Mouse (Mus musculus) heart, adult 18-20 months (tissue): ENCODE measurements around the gene Gbp7. TPM values are rescaled to one million over a fixed set of nuclear protein-coding genes. Genes with fewer than 3 reads are reported as not detected.
"Not testable (repeated sequence)": the region's sequence is repeated elsewhere in the genome, so short reads cannot be mapped to it uniquely, and the experiment has no call there.

Source experiments
- DNase-seq, 2 experiments: peaks; one replicate each; pipeline ENCODE4 v3.0.0; 2021 to 2022; ENCODE audit warnings: mixed read lengths in 1 of 2
- long read RNA-seq, 2 experiments: library from polyadenylated mRNA; stranded (forward); transcript quantifications; one replicate each; pipeline ENCODE4 v2.0.0; 2021
- total RNA-seq, 2 experiments: library from RNA; stranded (reverse); gene quantifications; 2 replicates each; pipeline ENCODE4 v1.2.3; 2021

The Gbp7 gene
- total RNA-seq, result 10 to 100 TPM in 1 of 2 experiments, 1 to 10 TPM in 1; 8.5 to 31.7 TPM
- long read RNA-seq, experiment 1, transcript Gbp7-202 (11 exons, 2,497 nt), result major isoform, 21 of 23 reads
- long read RNA-seq, experiment 1, partial matches to known transcripts, result 0 of 23 reads
- long read RNA-seq, experiment 1, other reads (novel, unspliced or antisense), result 2 of 23 reads
- long read RNA-seq, experiment 2, partial matches to known transcripts, result 0 of 2 reads
- long read RNA-seq, experiment 2, other reads (novel, unspliced or antisense), result 0 of 2 reads

DNA sequence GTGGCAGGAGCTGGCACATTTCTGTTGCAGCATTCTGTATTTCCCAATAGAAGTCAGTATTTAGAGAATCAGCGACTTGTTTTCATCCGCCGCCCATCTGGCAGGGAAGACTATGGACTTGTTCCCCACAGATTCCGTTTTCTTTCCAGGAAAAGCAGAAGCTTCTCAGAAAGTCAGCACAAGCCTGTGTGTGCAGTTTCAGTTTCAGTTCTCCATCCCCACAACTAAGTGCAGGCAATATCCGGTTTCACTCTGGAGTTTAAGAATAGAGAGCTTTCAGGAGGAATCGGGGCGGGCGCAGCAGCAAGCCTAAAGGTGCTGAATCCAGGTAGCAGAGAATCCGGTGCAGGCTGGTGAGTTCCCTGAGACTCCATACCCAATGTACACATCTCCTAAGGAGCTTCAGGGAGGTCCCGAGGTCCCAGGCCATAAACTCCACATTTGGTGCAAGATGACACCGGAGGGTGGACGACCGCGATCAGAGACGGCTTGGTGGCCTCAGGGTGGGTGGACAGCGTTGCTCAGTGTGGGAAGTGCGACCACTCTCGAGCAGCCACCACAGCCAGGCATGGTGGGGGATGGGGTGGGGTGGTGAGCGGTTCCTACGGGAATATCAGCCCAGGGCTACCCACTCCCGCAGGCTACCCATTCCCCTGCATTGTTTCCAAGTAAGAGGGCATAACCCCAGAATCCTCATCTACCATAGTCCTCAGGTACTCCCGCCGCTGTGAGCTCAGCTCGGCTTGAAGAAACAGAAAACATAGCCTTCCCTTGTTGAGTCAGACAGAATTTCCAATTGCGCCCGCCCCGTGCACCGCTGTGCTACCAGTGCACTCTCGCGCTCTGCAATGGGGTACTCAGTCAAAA lies at the start of gene Gbp7:
Gene Gbp7, plus strand, starts transcription at position 256 of the 867 bp plus-strand sequence.
- peak; percentile 83 to 90 for DNase-seq

- peak; percentile 77 to 89 for DNase-seq
Observed at GRCm38 (mm10) chr3:142490465-142490864, 39.7 kb upstream of the Gbp7 start.

DNA sequence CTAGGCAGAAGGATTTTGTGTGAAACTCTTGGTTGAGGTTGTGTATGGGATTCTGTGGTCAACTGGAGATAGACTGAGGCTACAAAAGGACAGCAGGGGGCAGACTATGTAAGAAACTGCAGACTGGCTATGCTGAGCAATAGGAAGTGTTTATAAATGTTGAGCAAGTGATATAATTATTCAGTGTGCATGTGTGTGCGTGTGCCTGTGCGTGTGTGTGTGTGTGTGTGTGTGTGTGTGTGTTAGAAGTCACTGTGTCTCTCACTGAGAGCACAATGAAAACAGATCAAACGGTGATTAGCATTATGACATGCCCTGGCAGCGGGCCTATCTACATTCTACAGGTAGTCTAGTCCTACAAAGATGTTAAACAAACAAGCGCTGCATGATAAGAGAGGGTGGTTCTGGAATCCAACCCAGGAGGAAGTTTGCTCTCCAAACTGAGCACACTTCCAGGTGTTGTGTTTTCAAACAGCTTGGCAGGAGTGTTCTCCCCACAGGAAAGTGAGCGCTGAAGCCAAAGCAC lies 36.5 kb upstream of the Gbp7 start, which contains the start of gene Gbp5:
Gene Gbp5, plus strand, starts transcription at position 443 of the 526 bp plus-strand sequence.
- peak; percentile 86 to 93 for DNase-seq

DNA sequence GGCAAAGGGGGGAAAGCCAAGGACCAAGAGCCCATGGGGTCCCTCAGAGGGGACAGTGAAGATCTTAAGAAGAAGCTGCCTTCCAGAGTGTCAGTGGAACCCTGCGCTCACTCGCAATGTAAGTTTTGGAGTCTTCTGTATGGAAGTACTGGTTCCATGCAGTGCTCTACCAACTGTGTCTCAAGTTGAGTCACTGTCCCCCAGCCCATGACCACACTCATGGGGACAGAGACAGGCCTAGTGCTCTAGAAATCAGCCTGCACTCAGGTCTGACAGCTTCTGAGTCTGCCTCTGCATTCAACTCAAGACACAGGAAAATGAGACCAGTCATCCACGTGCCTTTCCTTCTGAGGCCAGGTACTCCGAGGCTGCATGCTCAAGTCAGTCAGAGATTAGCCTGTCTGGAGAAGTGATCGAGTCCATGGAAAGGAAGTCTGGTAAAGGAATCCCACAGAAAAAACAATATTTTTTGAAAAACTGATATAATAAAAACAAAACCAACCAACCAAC lies 34.9 kb upstream of the Gbp7 start:
- DNase-seq, result peak in 1 of 2 experiments; percentile 13

- DNase-seq, result peak; percentile 56 to 71
Observed at GRCm38 (mm10) chr3:142496113-142497101, 33.7 kb upstream of the Gbp7 start.

DNA sequence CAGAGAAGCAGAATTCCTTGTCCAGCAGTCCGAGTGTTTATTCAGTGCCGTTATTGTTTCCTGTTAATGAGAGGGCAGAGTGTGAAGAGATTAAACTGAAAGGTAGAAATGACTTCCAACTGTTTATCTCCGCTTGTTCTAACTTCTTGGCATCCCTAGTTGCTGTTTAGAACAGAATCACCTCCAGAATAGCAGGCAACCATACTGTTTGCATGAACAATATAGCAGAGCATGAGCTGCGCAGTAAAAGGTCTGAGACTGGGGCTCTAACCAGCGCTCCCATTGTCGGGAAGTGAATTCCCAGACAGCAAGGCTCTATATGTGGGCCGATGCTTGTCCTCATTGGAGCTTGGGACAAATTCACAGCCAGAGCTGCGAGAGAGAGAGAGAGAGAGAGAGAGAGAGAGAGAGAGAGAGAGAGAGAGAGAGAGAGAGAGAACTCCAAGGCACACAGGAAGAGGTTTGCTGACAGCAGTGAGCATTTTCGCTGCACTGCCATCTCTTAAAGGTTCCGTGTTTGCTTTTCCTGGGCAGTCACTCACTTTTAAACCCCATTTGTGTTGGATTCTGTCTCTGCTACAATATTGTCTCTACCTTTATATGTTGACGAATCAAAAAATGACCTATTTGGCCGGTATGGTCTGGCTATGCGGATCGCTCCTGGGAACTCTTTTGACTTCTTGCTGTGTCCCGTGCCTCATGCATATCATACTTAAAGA lies 32.9 kb upstream of the Gbp7 start:
- DNase-seq, result peak in 1 of 2 experiments; percentile 51

GRCm38 (mm10) chr3:142498941-142499340 lies 31.2 kb upstream of the Gbp7 start:
- DNase-seq, result peak in 1 of 2 experiments; percentile 18

DNA sequence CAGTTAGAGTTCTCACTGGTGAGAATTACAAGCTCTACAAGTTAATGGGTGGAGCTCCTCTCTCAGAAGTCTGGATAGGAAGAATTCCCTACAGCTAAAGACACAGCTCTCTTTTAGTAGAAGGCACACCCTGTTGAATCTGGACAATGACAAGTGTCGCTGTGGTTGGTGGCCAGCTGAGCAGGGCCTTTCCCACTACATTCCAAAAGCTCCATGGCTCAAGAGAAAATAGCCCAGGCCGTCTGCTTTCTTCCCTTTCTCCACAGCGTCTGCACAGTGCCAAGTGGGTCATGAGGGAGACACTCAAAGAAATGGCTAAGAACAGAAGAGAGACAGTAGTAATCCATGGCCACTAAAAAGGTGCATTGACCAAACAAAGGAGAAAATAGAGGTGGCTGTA lies 2.0 kb upstream of the Gbp7 start:
- DNase-seq, result no peak

GRCm38 (mm10) chr3:142529597-142529996 lies 545 bp upstream of the Gbp7 start:
- DNase-seq, result no peak

- no peak for DNase-seq
Observed at GRCm38 (mm10) chr3:142531595-142531994, 1.5 kb downstream of the Gbp7 start.

- DNase-seq, result no peak
Observed at GRCm38 (mm10) chr3:142533185-142533584, 3.0 kb downstream of the Gbp7 start.

- DNase-seq, result no peak
Observed at GRCm38 (mm10) chr3:142535667-142536066, 5.5 kb downstream of the Gbp7 start.

GRCm38 (mm10) chr3:142541391-142541790 lies 11.2 kb downstream of the Gbp7 start:
- no peak for DNase-seq

- DNase-seq, result not testable (repeated sequence)
Observed at GRCm38 (mm10) chr3:142542776-142543175, 12.6 kb downstream of the Gbp7 start.

- no peak for DNase-seq
Observed at GRCm38 (mm10) chr3:142546690-142547089, 16.5 kb downstream of the Gbp7 start.

- no peak for DNase-seq
Observed at GRCm38 (mm10) chr3:142550052-142550676, 20.0 kb downstream of the Gbp7 start.

- no peak for DNase-seq
Observed at GRCm38 (mm10) chr3:142554601-142555000, 24.5 kb downstream of the Gbp7 start.

- DNase-seq, result no peak
Observed at GRCm38 (mm10) chr3:142555623-142556022, 25.5 kb downstream of the Gbp7 start.

GRCm38 (mm10) chr3:142559632-142560228 lies 29.6 kb downstream of the Gbp7 start, which contains the start of gene Gbp3:
Gene Gbp3, plus strand, starts transcription at chr3:142560026.
- DNase-seq, result peak; percentile 69 to 86
